Mouse (Mus musculus): ENCODE data around the gene Vmn1r7. TPM values are rescaled to one million over a fixed set of nuclear protein-coding genes. Genes with fewer than 3 reads are reported as not detected.
"Not testable (repeated sequence)": the region's sequence is repeated elsewhere in the genome, so short reads cannot be mapped to it uniquely, and the experiment has no call there.

Vmn1r7 gene
- polyA plus RNA-seq (2015; fragmentation: Nextera tagmentation; extraction: Ambion mirVana), result not detected in 2 replicates

- H3K9ac ChIP-seq (ENCODE audit: low read depth, low read length); H3K4me3 ChIP-seq (ENCODE audit: low read depth, low read length); H3K36me3 ChIP-seq (ENCODE audit: control insufficient read depth, insufficient read depth, low read length); H3K27ac ChIP-seq (ENCODE audit: low read length); H3K27me3 ChIP-seq (ENCODE audit: control insufficient read depth, insufficient read depth, low read depth, low read length); H3K9me3 ChIP-seq (replicated peaks; ENCODE audit: control insufficient read depth, low read length, poor library complexity, severe bottlenecking); H3K4me1 ChIP-seq (ENCODE audit: control insufficient read depth, insufficient read depth, low read length); H3K4me2 ChIP-seq (ENCODE audit: low read length); ATAC-seq: not testable (repeated sequence)
- 91% methylated on average over 2 of the region's 2 CpGs for WGBS
These were observed at the start of gene Vmn1r7 for GRCm38 (mm10) chr6:57025224-57025623. Gene Vmn1r7 (minus strand): TSS chr6:57025324.

- Histone ChIP-seq H3K27ac (ENCODE audit: low read length) (no peak within 1 kb of the TSS), H3K9ac (ENCODE audit: low read depth, low read length) (no peak within 1 kb of the TSS), H3K4me1 (ENCODE audit: control insufficient read depth, insufficient read depth, low read length) (no peaks in the 10 kb centered on the region), H3K27me3 (ENCODE audit: control insufficient read depth, insufficient read depth, low read depth, low read length) (no peaks in the 10 kb centered on the region), H3K36me3 (ENCODE audit: control insufficient read depth, insufficient read depth, low read length) (no peaks in the 10 kb centered on the region), H3K4me2 (ENCODE audit: low read length) (no peak within 1 kb of the TSS), H3K9me3 (replicated peaks; ENCODE audit: control insufficient read depth, low read length, poor library complexity, severe bottlenecking) (no peaks in the 10 kb centered on the region), H3K4me3 (ENCODE audit: low read depth, low read length) (no peak within 1 kb of the TSS)
- 88% methylated on average over 2 of the region's 2 CpGs for WGBS
- no peak for ATAC-seq
These were observed 41.4 kb upstream of the Vmn1r7 start, which contains the start of gene Vmn1r9 for GRCm38 (mm10) chr6:57066487-57066886. Gene Vmn1r9 (plus strand): TSS chr6:57066787.

- H3K27me3 ChIP-seq (ENCODE audit: control insufficient read depth, insufficient read depth, low read depth, low read length), result no peaks in the 10 kb centered on the region
- no peaks in the 10 kb centered on the region for H3K9me3 ChIP-seq (replicated peaks; ENCODE audit: control insufficient read depth, low read length, poor library complexity, severe bottlenecking)
- no peaks in the 10 kb centered on the region for H3K36me3 ChIP-seq (ENCODE audit: control insufficient read depth, insufficient read depth, low read length)
- no peak overlapping the region for H3K9ac ChIP-seq (ENCODE audit: low read depth, low read length)
- no peak overlapping the region for H3K4me2 ChIP-seq (ENCODE audit: low read length)
- H3K4me3 ChIP-seq (ENCODE audit: low read depth, low read length), result no peak overlapping the region
- no peak for ATAC-seq
- H3K4me1 ChIP-seq (ENCODE audit: control insufficient read depth, insufficient read depth, low read length), result no peaks in the 10 kb centered on the region
- no peak overlapping the region for H3K27ac ChIP-seq (ENCODE audit: low read length)
These were observed 38.6 kb upstream of the Vmn1r7 start for GRCm38 (mm10) chr6:57063730-57064129.

GRCm38 (mm10) chr6:57034674-57035073 lies 9.6 kb upstream of the Vmn1r7 start:
- 95% methylated on average over 2 of the region's 2 CpGs for WGBS
- H3K27ac ChIP-seq (ENCODE audit: low read length), result no peak overlapping the region
- no peaks in the 10 kb centered on the region for H3K9me3 ChIP-seq (replicated peaks; ENCODE audit: control insufficient read depth, low read length, poor library complexity, severe bottlenecking)
- H3K36me3 ChIP-seq (ENCODE audit: control insufficient read depth, insufficient read depth, low read length), result no peaks in the 10 kb centered on the region
- no peak overlapping the region for H3K4me3 ChIP-seq (ENCODE audit: low read depth, low read length)
- no peak overlapping the region for H3K4me2 ChIP-seq (ENCODE audit: low read length)
- H3K27me3 ChIP-seq (ENCODE audit: control insufficient read depth, insufficient read depth, low read depth, low read length), result no peaks in the 10 kb centered on the region
- no peak for ATAC-seq
- no peak overlapping the region for H3K9ac ChIP-seq (ENCODE audit: low read depth, low read length)
- H3K4me1 ChIP-seq (ENCODE audit: control insufficient read depth, insufficient read depth, low read length), result no peaks in the 10 kb centered on the region

GRCm38 (mm10) chr6:57031984-57032383 lies 6.9 kb upstream of the Vmn1r7 start, which contains the start of gene Vmn1r8:
Gene Vmn1r8 (plus strand): TSS chr6:57032284.
- H3K36me3 ChIP-seq (ENCODE audit: control insufficient read depth, insufficient read depth, low read length), result no peaks in the 10 kb centered on the region
- H3K4me2 ChIP-seq (ENCODE audit: low read length), result no peak within 1 kb of the TSS
- H3K9me3 ChIP-seq (replicated peaks; ENCODE audit: control insufficient read depth, low read length, poor library complexity, severe bottlenecking), result no peaks in the 10 kb centered on the region
- no peaks in the 10 kb centered on the region for H3K27me3 ChIP-seq (ENCODE audit: control insufficient read depth, insufficient read depth, low read depth, low read length)
- H3K4me1 ChIP-seq (ENCODE audit: control insufficient read depth, insufficient read depth, low read length), result no peaks in the 10 kb centered on the region
- no peak within 1 kb of the TSS for H3K27ac ChIP-seq (ENCODE audit: low read length)
- no peak within 1 kb of the TSS for H3K9ac ChIP-seq (ENCODE audit: low read depth, low read length)
- no peak for ATAC-seq
- no peak within 1 kb of the TSS for H3K4me3 ChIP-seq (ENCODE audit: low read depth, low read length)

GRCm38 (mm10) chr6:56996943-56997342 lies 28.2 kb downstream of the Vmn1r7 start, which contains the start of gene Vmn1r6:
Gene Vmn1r6 (plus strand): TSS chr6:56997243.
- Histone ChIP-seq H3K27me3 (ENCODE audit: control insufficient read depth, insufficient read depth, low read depth, low read length) (no peaks in the 10 kb centered on the region), H3K9ac (ENCODE audit: low read depth, low read length) (no peak within 1 kb of the TSS), H3K27ac (ENCODE audit: low read length) (no peak within 1 kb of the TSS), H3K9me3 (replicated peaks; ENCODE audit: control insufficient read depth, low read length, poor library complexity, severe bottlenecking) (no peaks in the 10 kb centered on the region), H3K4me1 (ENCODE audit: control insufficient read depth, insufficient read depth, low read length) (no peaks in the 10 kb centered on the region), H3K36me3 (ENCODE audit: control insufficient read depth, insufficient read depth, low read length) (no peaks in the 10 kb centered on the region), H3K4me3 (ENCODE audit: low read depth, low read length) (no peak within 1 kb of the TSS), H3K4me2 (ENCODE audit: low read length) (no peak within 1 kb of the TSS)
- no peak for ATAC-seq
- WGBS, result 86% methylated on average over 2 of the region's 2 CpGs

Other genes with a start within 250 kb of the Vmn1r7 start
- gene Kbtbd2, start 227.5 kb downstream of the Vmn1r7 start, polyA plus RNA-seq (2015; fragmentation: Nextera tagmentation; extraction: Ambion mirVana), result 23.9 and 29.4 TPM in 2 replicates
- gene Fkbp9, start 193.3 kb downstream of the Vmn1r7 start, polyA plus RNA-seq (2015; fragmentation: Nextera tagmentation; extraction: Ambion mirVana), result 27.7 and 30.8 TPM in 2 replicates
- gene Nt5c3, start 101.4 kb downstream of the Vmn1r7 start, polyA plus RNA-seq (2015; fragmentation: Nextera tagmentation; extraction: Ambion mirVana), result 181 and 186 TPM in 2 replicates
- 0.76 and 0.92 TPM in 2 replicates for gene Vmn1r4, start 101.3 kb downstream of the Vmn1r7 start, polyA plus RNA-seq (2015; fragmentation: Nextera tagmentation; extraction: Ambion mirVana)
- not detected in 2 replicates for gene Vmn1r5, start 55.1 kb downstream of the Vmn1r7 start, polyA plus RNA-seq (2015; fragmentation: Nextera tagmentation; extraction: Ambion mirVana)
- gene Vmn1r6, start 28.1 kb downstream of the Vmn1r7 start, polyA plus RNA-seq (2015; fragmentation: Nextera tagmentation; extraction: Ambion mirVana), result not detected in 2 replicates
- gene Vmn1r8, start 7.0 kb upstream of the Vmn1r7 start, polyA plus RNA-seq (2015; fragmentation: Nextera tagmentation; extraction: Ambion mirVana), result not detected in 2 replicates
- gene Vmn1r9, start 41.5 kb upstream of the Vmn1r7 start, polyA plus RNA-seq (2015; fragmentation: Nextera tagmentation; extraction: Ambion mirVana), result not detected in 2 replicates
- gene Vmn1r10, start 84.1 kb upstream of the Vmn1r7 start, polyA plus RNA-seq (2015; fragmentation: Nextera tagmentation; extraction: Ambion mirVana), result not detected in 2 replicates
- not detected in 2 replicates for gene Vmn1r11, start 108.1 kb upstream of the Vmn1r7 start, polyA plus RNA-seq (2015; fragmentation: Nextera tagmentation; extraction: Ambion mirVana)
- gene Vmn1r12, start 131.6 kb upstream of the Vmn1r7 start, polyA plus RNA-seq (2015; fragmentation: Nextera tagmentation; extraction: Ambion mirVana), result not detected in 2 replicates
- gene Vmn1r13, start 178.0 kb upstream of the Vmn1r7 start, polyA plus RNA-seq (2015; fragmentation: Nextera tagmentation; extraction: Ambion mirVana), result not detected in 2 replicates
- gene Vmn1r14, start 206.4 kb upstream of the Vmn1r7 start, polyA plus RNA-seq (2015; fragmentation: Nextera tagmentation; extraction: Ambion mirVana), result not detected in 2 replicates
- gene Vmn1r15, start 232.6 kb upstream of the Vmn1r7 start, polyA plus RNA-seq (2015; fragmentation: Nextera tagmentation; extraction: Ambion mirVana), result not detected in 2 replicates

All from midbrain, embryonic 16.5 days (tissue).